Mouse (Mus musculus) lung, postnatal 0 days (tissue): ENCODE results near the gene Caskin2.

ENCODE experiments used
- CTCF ChIP-seq: IDR thresholded peaks from 2 replicates; pipeline ENCODE4 v1.5.1; 2016; ENCODE audit warnings: antibody characterized with exemption, mild to moderate bottlenecking
- EP300 ChIP-seq: IDR thresholded peaks from 2 replicates; pipeline ENCODE4 v1.6.1; 2016; ENCODE audit warnings: antibody characterized with exemption, mild to moderate bottlenecking, control low read depth

- TF ChIP-seq CTCF (no peak), EP300 (no peak)
Measured at GRCm38 (mm10) chr11:115838895-115839311, 25.5 kb upstream of the Caskin2 start.
